Mouse (Mus musculus): ENCODE data around the gene Otub2.

The Otub2 gene

DNA sequence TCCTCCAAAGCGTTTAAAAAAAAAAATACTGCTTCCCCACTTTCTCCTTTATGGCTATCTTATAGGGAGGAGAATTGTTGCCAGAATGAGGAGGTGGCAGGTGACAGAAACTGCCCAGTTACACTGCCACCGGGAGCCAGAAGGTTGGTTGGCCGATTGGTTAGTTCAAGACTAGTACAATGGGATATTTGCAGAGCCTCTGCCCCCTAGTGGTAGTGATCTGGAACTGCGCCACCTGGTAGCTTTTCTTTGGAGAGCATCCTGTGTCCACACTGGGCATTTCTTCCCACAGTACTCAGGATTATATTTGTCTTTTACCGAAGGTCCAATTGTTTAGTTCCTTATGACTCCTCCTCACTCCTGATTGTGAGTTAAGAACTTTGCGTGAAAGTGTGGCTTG is 16.8 kb upstream of the Otub2 start:
- peak in 1 of 2 experiments; percentile 60 for DNase-seq (ENCODE audit: low spot score in 2 of 2)

- no peak for DNase-seq (ENCODE audit: low spot score in 2 of 2)
Measured at GRCm38 (mm10) chr12:103373530-103374236, 14.8 kb upstream of the Otub2 start.

DNA sequence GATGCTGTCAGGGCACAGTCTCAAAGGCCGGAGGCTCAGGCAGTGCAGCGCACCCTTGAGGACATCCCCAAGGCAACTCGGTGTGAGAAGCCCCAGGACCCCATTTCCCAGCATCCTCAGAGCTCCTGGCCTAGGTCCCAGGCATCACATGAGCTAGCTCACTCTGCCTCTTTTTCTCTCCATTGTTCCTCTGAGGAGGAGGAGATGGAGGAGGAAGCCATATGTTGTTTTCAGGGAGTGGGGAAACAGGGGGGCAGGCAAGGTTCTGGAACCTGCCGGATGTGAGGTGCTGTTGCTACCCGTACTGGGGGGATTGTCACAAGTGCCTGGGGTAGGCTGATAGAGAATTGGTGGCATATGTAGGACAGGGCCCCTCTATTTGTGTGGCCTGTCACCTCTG is 12.4 kb upstream of the Otub2 start:
- DNase-seq (ENCODE audit: low spot score in 2 of 2): peak; percentile 69 to 75

DNA sequence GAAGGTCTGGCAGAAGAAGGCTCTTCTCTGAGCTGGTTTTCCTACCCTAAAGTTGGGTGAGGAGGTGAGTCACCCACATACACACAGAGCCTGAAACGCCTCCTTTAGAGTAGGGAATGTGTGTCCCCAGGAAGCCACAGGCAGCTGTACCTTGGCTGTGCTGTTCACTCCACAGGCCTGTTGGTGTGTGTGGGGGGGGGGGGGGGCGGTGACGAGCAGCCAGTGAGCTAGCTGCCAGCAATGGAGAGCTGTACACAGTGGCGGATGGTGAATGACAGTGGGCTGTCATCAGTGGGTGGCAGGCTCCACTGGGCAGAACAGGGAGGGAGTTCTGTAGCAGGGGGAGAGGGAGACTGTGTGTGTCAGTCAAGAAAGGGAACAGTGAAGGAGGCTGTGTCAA is 11.7 kb upstream of the Otub2 start:
- DNase-seq (ENCODE audit: low spot score in 2 of 2): no peak

DNA sequence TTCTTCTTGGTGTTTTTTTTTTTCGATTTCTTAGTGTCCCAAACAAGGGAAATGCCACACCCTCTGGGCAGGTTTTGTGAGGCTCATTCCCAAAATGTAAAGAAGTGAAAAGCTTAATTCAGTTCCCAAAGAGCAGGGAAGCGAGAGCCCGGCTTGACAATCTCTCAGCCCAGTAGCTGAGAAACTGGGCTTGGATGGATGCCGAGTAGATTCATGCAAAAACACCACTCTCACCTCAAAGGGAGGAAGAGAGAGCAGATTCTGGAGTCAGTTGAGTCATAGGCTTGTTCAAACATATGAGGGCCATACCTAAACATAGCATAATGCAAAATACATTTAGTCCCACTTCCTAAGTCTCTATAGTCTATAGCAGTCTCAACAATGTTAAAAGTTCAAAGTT is 8.3 kb upstream of the Otub2 start:
- no peak for DNase-seq (ENCODE audit: low spot score in 2 of 2)

- no peak for DNase-seq (ENCODE audit: low spot score in 2 of 2)
Measured at GRCm38 (mm10) chr12:103389348-103389727, 856 bp downstream of the Otub2 start.

- DNase-seq (ENCODE audit: low spot score in 2 of 2): no peak
Measured at GRCm38 (mm10) chr12:103389982-103390381, 1.5 kb downstream of the Otub2 start.

- peak; percentile 62 to 74 for DNase-seq (ENCODE audit: low spot score in 2 of 2)
Measured at GRCm38 (mm10) chr12:103391098-103391497, 2.6 kb downstream of the Otub2 start.

DNA sequence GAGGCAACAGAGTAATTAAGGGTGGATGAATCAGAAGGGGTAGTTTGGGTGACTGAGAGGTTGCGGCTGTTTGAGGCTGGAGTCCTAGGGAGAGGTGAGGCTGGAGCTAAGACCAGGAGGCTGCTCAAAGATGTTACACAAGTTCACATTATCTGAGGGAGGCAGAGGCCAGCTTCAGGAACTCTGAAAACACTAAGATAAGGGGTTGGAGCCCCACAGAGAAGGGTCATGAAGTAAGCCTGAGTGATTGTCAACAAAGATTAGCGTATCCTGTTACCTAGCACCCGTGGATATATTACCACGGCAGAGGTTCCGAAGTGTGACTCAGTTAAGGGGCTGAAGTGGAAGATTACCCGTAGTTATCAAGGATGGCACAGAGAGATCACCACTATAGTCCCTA is 5.0 kb downstream of the Otub2 start:
- no peak for DNase-seq (ENCODE audit: low spot score in 2 of 2)

DNA sequence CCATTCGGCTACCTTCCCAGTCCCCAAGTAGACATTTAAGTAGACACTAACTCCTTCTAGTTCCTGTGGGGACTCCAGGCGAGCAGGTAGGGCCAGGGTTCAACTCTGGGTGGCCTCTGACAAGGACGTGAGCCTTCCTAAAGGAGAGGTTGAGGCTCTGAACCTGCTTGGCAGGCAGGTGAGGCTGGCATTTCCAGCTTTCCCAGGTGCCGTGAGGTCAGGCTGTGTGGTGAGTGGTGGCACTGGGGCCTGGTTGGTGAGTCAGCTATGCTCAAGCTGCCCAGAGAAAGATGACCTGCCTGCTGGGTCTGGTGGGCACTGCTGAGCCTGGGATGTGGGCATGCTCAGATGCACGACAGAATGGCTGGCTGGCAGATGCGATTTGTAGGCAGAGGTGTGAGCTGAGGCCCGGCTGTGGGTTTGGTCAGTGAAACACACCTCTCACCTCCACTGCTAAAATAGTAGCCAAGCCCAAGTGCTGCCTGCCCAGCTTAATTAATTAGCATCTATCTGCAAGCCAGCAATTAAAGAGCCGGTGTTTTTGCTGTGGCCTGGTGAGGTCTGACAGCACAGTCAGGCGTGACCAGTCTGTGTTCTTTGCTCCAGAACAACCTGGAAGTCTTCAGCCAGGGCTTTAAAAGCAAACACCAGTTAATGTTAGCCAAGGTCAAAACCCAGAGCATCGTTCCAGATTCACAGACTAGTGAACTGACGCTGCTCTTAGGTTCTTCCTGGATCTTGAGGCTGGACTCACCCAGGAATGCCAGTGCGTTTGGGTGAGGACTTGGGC is 7.2 kb downstream of the Otub2 start:
- no peak for DNase-seq (ENCODE audit: low spot score in 2 of 2)

GRCm38 (mm10) chr12:103396751-103397150 is 8.3 kb downstream of the Otub2 start:
- no peak for DNase-seq (ENCODE audit: low spot score in 2 of 2)

- DNase-seq (ENCODE audit: low spot score in 2 of 2): peak in 1 of 2 experiments; percentile 34
Measured at GRCm38 (mm10) chr12:103404131-103404530, 15.6 kb downstream of the Otub2 start.

- DNase-seq (ENCODE audit: low spot score in 2 of 2): no peak
Measured at GRCm38 (mm10) chr12:103407720-103408119, 19.2 kb downstream of the Otub2 start, which contains the start of gene 9330161L09Rik. Gene 9330161L09Rik, minus strand, starts transcription at chr12:103407820.

GRCm38 (mm10) chr12:103408144-103408543 is 19.7 kb downstream of the Otub2 start:
- peak; percentile 58 to 68 for DNase-seq (ENCODE audit: low spot score in 2 of 2)

DNA sequence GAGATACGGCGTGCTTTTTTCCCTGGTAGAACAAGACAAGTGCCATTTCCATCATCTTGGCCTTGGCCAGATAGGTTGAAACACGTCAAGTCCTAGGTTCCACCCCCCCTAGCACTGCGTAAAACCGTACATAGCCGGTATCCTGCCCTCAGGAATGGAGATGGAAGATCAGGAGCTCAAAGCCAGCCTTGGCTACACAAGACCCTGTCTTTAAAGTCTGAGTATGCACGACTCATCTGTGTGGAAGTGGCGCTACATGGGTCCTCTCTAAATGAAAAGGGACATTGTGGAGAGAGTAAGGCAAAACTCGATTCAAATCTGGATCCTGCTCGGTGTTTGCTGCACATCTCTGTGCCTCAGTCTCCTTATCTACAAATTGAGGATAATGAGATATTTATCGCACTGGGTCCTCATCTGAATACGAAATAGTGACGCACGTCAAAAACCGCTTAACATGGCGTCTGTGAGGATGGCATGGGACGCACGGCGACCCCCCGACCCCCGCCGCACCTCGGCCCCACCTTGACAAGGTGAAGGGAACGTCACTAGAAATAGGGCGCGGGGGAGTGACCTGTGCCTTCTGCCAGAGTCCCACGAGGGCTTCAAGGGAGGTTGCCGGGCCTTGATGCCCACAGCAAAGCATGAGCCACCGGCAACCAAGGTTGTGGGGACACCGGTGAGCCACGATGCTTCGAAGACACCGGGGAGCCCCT is 36.7 kb downstream of the Otub2 start:
- DNase-seq (ENCODE audit: low spot score in 2 of 2): no peak

- peak; percentile 98 to 99 for DNase-seq (ENCODE audit: low spot score in 2 of 2)
Measured at GRCm38 (mm10) chr12:103425729-103426470, 37.4 kb downstream of the Otub2 start, which contains the start of gene Ddx24. Gene Ddx24, minus strand, starts transcription at chr12:103425830.

DNA sequence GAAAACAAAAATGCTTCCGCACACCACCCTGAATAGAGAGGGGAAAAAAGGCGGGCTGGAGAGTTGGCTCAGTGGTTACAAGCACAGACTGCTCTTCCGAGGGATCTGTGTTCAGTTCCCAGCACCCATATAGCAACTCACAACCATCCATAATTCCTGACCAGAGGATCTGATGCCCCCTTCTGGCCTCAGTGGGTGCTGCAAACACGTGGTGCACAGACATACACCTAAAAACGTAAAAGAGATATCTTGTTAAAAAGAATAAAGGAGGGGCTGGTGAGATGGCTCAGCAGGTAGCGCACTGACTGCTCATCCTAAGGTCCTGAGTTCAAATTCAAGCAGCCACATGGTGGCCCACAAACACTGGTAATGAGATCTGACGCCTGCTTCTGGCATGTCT is 38.2 kb downstream of the Otub2 start:
- no peak for DNase-seq (ENCODE audit: low spot score in 2 of 2)

DNA sequence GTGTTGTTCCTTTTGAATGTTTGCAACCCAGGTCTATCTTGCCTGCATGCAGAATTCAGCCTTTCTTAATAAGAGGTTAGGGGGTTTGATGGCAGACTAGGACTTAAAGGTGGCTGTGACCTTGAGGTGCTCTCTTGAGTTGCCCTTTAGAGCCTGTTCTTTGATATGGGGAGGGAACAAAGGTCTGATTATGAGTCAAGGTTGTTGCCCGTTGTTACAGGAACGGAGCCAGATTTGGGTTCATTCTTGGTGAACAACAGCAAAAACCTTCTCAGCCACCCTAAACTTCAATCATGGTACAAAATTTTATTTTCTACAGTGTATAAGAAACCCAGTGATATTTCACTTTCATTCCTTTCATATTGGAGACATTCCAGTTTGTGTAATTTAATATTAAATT is 44.9 kb downstream of the Otub2 start:
- DNase-seq (ENCODE audit: low spot score in 2 of 2): no peak

DNA sequence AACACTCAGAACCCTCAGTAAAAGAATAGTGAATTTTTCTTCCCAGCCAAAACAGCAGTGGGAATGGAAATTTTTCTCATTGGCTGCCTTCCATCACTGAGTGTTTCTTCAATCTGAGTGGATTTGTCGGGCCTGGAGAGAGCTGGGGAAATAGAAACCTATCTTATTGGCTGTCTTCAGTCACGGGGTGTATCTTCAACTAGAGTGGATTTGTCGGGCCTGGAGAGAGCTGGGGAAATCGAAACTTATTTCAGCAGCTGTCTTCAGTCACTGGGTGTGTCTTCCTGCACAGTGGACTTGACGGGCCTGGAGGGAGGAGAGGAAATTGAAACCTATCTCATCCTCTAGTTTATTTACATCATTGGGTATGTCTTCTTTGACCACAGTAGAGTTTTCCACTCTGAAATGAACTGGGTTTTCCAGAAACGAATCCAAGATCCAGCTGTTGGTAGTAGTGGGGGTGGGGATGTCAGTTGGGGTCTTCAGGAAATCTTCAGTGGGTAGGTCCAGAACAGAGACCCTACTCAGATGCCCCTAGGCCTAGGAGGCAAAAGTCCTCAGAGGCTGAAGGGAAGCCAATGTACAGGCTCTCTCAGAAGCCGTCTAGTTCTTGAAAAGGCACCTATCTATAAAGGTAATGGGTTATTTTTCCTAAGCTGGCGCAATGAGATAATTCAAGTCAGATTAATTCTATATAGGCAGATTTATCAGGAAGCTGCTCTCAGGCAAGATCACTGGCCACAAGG is 45.7 kb downstream of the Otub2 start, which contains the start of gene Ifi27:
TSS of gene Ifi27 (plus strand) at position 226 of the 746 bp plus-strand sequence.
- DNase-seq (ENCODE audit: low spot score in 2 of 2): peak; percentile 47 to 63

GRCm38 (mm10) chr12:103434861-103435260 is 46.4 kb downstream of the Otub2 start:
- no peak for DNase-seq (ENCODE audit: low spot score in 2 of 2)

GRCm38 (mm10) chr12:103437601-103438000 is 49.1 kb downstream of the Otub2 start:
- DNase-seq (ENCODE audit: low spot score in 2 of 2): no peak
